Mouse (Mus musculus): ENCODE data around the gene Csnk2a1.

Csnk2a1 gene

GRCm38 (mm10) chr2:152324842-152325241 is 98.2 kb downstream of the Csnk2a1 start:
- no peak for ATAC-seq (ENCODE audit: low TSS enrichment)

GRCm38 (mm10) chr2:152326157-152326556 is 99.5 kb downstream of the Csnk2a1 start:
- ATAC-seq (ENCODE audit: low TSS enrichment), result no peak

- no peak for ATAC-seq (ENCODE audit: low TSS enrichment)
Observed at GRCm38 (mm10) chr2:152326654-152327053, 100.0 kb downstream of the Csnk2a1 start.

GRCm38 (mm10) chr2:152327980-152328379 is 101.3 kb downstream of the Csnk2a1 start:
- no peak for ATAC-seq (ENCODE audit: low TSS enrichment)

GRCm38 (mm10) chr2:152330858-152331423 is 104.3 kb downstream of the Csnk2a1 start:
- ATAC-seq (ENCODE audit: low TSS enrichment), result no peak
